In the genomic region with DNA sequence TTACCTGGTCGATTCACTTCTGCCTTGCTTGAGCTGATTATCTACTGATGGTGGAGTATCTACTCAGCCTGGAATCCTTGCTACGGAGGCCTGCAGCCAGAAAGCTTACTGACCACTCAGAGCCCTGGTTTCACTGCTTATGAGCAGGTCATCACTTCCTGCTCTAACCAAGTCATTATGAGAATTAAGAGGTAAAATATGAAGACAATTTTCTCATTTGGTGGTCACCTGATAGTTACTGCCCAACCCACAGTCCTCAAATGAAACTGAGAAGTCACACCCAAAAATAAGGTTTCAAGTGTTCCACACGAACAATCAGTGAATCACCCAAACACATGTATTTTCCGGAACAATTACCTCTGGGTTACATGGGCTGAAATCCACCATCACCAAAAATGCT, we compare ENCODE assay signal across 29 mouse cellular contexts.
DNase-seq lines count a peak whose midpoint lies in the region; ATAC-seq and TF ChIP-seq lines count a peak whose summit lies in the region.
"Had no signal": no experiment of that assay in that cellular context is flagged by ENCODE, and none has a peak within 500 bp of the region (broad histone marks: within the 10 kb centered on the region; RNA-seq: fewer than 3 reads in every experiment).

No protein-coding gene starts in this region.

- H3K27me3 ChIP-seq in stomach, embryonic 14.5 days (ENCODE audit: control insufficient read depth, insufficient read depth, low read length): no peaks in the 10 kb centered on the region
- H3K27me3 ChIP-seq in stomach, postnatal 0 days (ENCODE audit: control insufficient read depth, insufficient read depth, low read length): no peaks in the 10 kb centered on the region
- no peaks in the 10 kb centered on the region for H3K27me3 ChIP-seq in embryonic facial prominence, embryonic 14.5 days (replicated peaks; ENCODE audit: control insufficient read depth, insufficient read depth, low read length)
- no peaks in the 10 kb centered on the region for H3K27me3 ChIP-seq in limb, embryonic 12.5 days
- H3K27me3 ChIP-seq: liver, embryonic 13.5 days; midbrain, embryonic 15.5 days; neural tube, embryonic 15.5 days had no signal

- DNase-seq in stomach, postnatal 0 days (ENCODE audit: low spot score): no peak
- DNase-seq in embryonic facial prominence, embryonic 14.5 days (ENCODE audit: low spot score): no peak
- no peak for DNase-seq in adrenal gland, postnatal 25 days
- no peak for DNase-seq in right cerebral cortex, adult 2 months (ENCODE audit: low spot score in 2 of 2)
- DNase-seq: adrenal gland, adult 8-10 months; cerebellum, adult 11 months; cerebellum, adult 9-10 months; cerebellum, postnatal 36 days; gastrocnemius, postnatal 14 days; heart, postnatal 10 days; kidney, adult 8-10 months; kidney, postnatal 4 days; left cerebral cortex, postnatal 4 days; liver, embryonic 13.5 days; lung, adult 18-20 months; thymus, postnatal 25 days had no signal

- no peak for TF ChIP-seq CTCF in stomach, postnatal 0 days (IDR thresholded peaks at IDR 0.05; ENCODE audit: low read depth)

- WGBS in stomach, embryonic 14.5 days: 85% methylated on average over 4 of the region's 4 CpGs
- WGBS in stomach, postnatal 0 days: 84% methylated on average over 4 of the region's 4 CpGs
- whole genome bisulfite sequencing in embryonic facial prominence, embryonic 14.5 days: 87% methylated on average over 4 of the region's 4 CpGs
- 89% methylated on average over 4 of the region's 4 CpGs for WGBS in limb, embryonic 12.5 days

- no peak overlapping the region for H3K4me2 ChIP-seq in stomach, embryonic 14.5 days (replicated peaks; ENCODE audit: low read depth, low read length)
- no peak overlapping the region for H3K4me2 ChIP-seq in stomach, postnatal 0 days (replicated peaks; ENCODE audit: low read depth)
- no peak overlapping the region for H3K4me2 ChIP-seq in embryonic facial prominence, embryonic 14.5 days (ENCODE audit: low read depth, low read length)
- H3K4me2 ChIP-seq in limb, embryonic 12.5 days: no peak overlapping the region
- H3K4me2 ChIP-seq: heart, embryonic 11.5 days; hindbrain, embryonic 14.5 days; liver, embryonic 13.5 days; midbrain, embryonic 15.5 days; neural tube, embryonic 15.5 days had no signal

- no peak overlapping the region for H3K9ac ChIP-seq in stomach, embryonic 14.5 days (replicated peaks; ENCODE audit: low read depth, low read length)
- H3K9ac ChIP-seq in stomach, postnatal 0 days (ENCODE audit: low read length): no peak overlapping the region
- H3K9ac ChIP-seq in embryonic facial prominence, embryonic 14.5 days (ENCODE audit: low read depth, low read length): no peak overlapping the region
- H3K9ac ChIP-seq in limb, embryonic 12.5 days (replicated peaks): no peak overlapping the region
- H3K9ac ChIP-seq: hindbrain, embryonic 14.5 days; liver, embryonic 13.5 days; midbrain, embryonic 15.5 days; neural tube, embryonic 15.5 days had no signal

- ATAC-seq in stomach, embryonic 14.5 days (ENCODE audit: insufficient number of reproducible peaks, insufficient read depth, low FRiP score, low read depth): no peak
- ATAC-seq in stomach, postnatal 0 days (ENCODE audit: low FRiP score, low TSS enrichment): no peak
- ATAC-seq in embryonic facial prominence, embryonic 14.5 days (ENCODE audit: low read depth): no peak
- ATAC-seq in limb, embryonic 12.5 days (ENCODE audit: insufficient number of reproducible peaks, insufficient read depth, low FRiP score, low TSS enrichment, low read depth): no peak
- ATAC-seq in cerebellum, adult (ENCODE audit: insufficient number of reproducible peaks, low FRiP score, low TSS enrichment): no peak
- ATAC-seq: forebrain, embryonic 14.5 days; inflammation-experienced regulatory T-cells, adult 6 months; lung, postnatal 0 days; midbrain, embryonic 15.5 days had no signal

- no peak for TF ChIP-seq EP300 in stomach, postnatal 0 days (optimal IDR thresholded peaks at IDR 0.05)

- H3K9me3 ChIP-seq in stomach, embryonic 14.5 days (ENCODE audit: control insufficient read depth, low read depth, low read length): no peaks in the 10 kb centered on the region
- H3K9me3 ChIP-seq in stomach, postnatal 0 days (ENCODE audit: control insufficient read depth, low read length): no peaks in the 10 kb centered on the region
- no peaks in the 10 kb centered on the region for H3K9me3 ChIP-seq in embryonic facial prominence, embryonic 14.5 days (ENCODE audit: control insufficient read depth, low read length)
- no peaks in the 10 kb centered on the region for H3K9me3 ChIP-seq in limb, embryonic 12.5 days
- H3K9me3 ChIP-seq: G1E; liver, embryonic 13.5 days; midbrain, embryonic 15.5 days; neural tube, embryonic 15.5 days had no signal

- H3K36me3 ChIP-seq in stomach, embryonic 14.5 days (ENCODE audit: control insufficient read depth, insufficient read depth, low read length): no peaks in the 10 kb centered on the region
- H3K36me3 ChIP-seq in stomach, postnatal 0 days (ENCODE audit: control insufficient read depth, insufficient read depth, low read length): no peaks in the 10 kb centered on the region
- H3K36me3 ChIP-seq in embryonic facial prominence, embryonic 14.5 days (ENCODE audit: control insufficient read depth, insufficient read depth, low read length): no peaks in the 10 kb centered on the region
- no peaks in the 10 kb centered on the region for H3K36me3 ChIP-seq in limb, embryonic 12.5 days
- H3K36me3 ChIP-seq: G1E; liver, embryonic 13.5 days; midbrain, embryonic 15.5 days; neural tube, embryonic 15.5 days had no signal

- H3K4me3 ChIP-seq in stomach, embryonic 14.5 days (ENCODE audit: low read depth, low read length): no peak overlapping the region
- H3K4me3 ChIP-seq in stomach, postnatal 0 days (ENCODE audit: low read depth, low read length): no peak overlapping the region
- no peak overlapping the region for H3K4me3 ChIP-seq in embryonic facial prominence, embryonic 14.5 days (ENCODE audit: low read depth, low read length)
- no peak overlapping the region for H3K4me3 ChIP-seq in limb, embryonic 12.5 days (replicated peaks)
- H3K4me3 ChIP-seq: liver, embryonic 13.5 days; midbrain, embryonic 15.5 days; neural tube, embryonic 15.5 days had no signal

- H3K27ac ChIP-seq in stomach, embryonic 14.5 days (ENCODE audit: low read length): peak overlapping the region; percentile 98; the same call in 1 of the 2 replicates
- H3K27ac ChIP-seq in stomach, postnatal 0 days (replicated peaks): no peak overlapping the region
- H3K27ac ChIP-seq in embryonic facial prominence, embryonic 14.5 days (replicated peaks; ENCODE audit: low read depth, low read length): peak overlapping the region; percentile 96
- H3K27ac ChIP-seq in limb, embryonic 12.5 days: peak overlapping the region; percentile 97
- H3K27ac ChIP-seq: hindbrain, embryonic 14.5 days; kidney, postnatal 0 days; liver, embryonic 13.5 days; macrophage; midbrain, embryonic 15.5 days; neural tube, embryonic 15.5 days had no signal

- peaks cover 35% of the 10 kb centered on the region for H3K4me1 ChIP-seq in stomach, embryonic 14.5 days (ENCODE audit: control insufficient read depth, insufficient read depth, low read length)
- peaks cover 3% of the 10 kb centered on the region for H3K4me1 ChIP-seq in stomach, postnatal 0 days (replicated peaks; ENCODE audit: control insufficient read depth, insufficient read depth)
- H3K4me1 ChIP-seq in embryonic facial prominence, embryonic 14.5 days (ENCODE audit: control insufficient read depth, insufficient read depth, low read length): peaks cover 42% of the 10 kb centered on the region
- peaks cover 52% of the 10 kb centered on the region for H3K4me1 ChIP-seq in limb, embryonic 12.5 days (replicated peaks)
- H3K4me1 ChIP-seq: liver, embryonic 13.5 days had no signal
